8 mouse cellular contexts compared by ENCODE assay signal in genomic region chr14:55093927-55094326, GRCm38 (mm10). TPM values are rescaled to one million over a fixed set of nuclear protein-coding genes. Genes with fewer than 3 reads are reported as not detected.
A peak's percentile ranks its signal among the peaks of the same experiment; 100 is the strongest.
DNase-seq lines count a peak whose midpoint lies in the region; ATAC-seq and TF ChIP-seq lines count a peak whose summit lies in the region.

No protein-coding gene starts in this region.

- WGBS in kidney, postnatal 0 days = 46% methylated on average over 6 of the region's 6 CpGs
- 38% methylated on average over 6 of the region's 6 CpGs for WGBS in hindbrain, embryonic 15.5 days
- 37% methylated on average over 6 of the region's 6 CpGs for WGBS in midbrain, embryonic 14.5 days

- H3K4me2 ChIP-seq in kidney, postnatal 0 days (ENCODE audit: low read length) = peak overlapping the region; percentile 81
- H3K4me2 ChIP-seq in hindbrain, embryonic 15.5 days = peak overlapping the region; percentile 71; the same call in 1 of the 2 replicates
- peak overlapping the region; percentile 80 for H3K4me2 ChIP-seq in midbrain, embryonic 14.5 days (ENCODE audit: low read length)

- H3K9me3 ChIP-seq in kidney, postnatal 0 days (replicated peaks; ENCODE audit: low read length) = no peaks in the 10 kb centered on the region
- H3K9me3 ChIP-seq in hindbrain, embryonic 15.5 days = no peaks in the 10 kb centered on the region
- no peaks in the 10 kb centered on the region for H3K9me3 ChIP-seq in midbrain, embryonic 14.5 days (ENCODE audit: control insufficient read depth, low read length)

- no peaks in the 10 kb centered on the region; the same call in 1 of the 2 replicates for H3K36me3 ChIP-seq in kidney, postnatal 0 days (ENCODE audit: insufficient read depth, low read length)
- H3K36me3 ChIP-seq in hindbrain, embryonic 15.5 days = no peaks in the 10 kb centered on the region; the same call in 1 of the 2 replicates
- H3K36me3 ChIP-seq in midbrain, embryonic 14.5 days (ENCODE audit: control insufficient read depth, insufficient read depth, low read length) = peaks cover 5% of the 10 kb centered on the region; the same call in 1 of the 2 replicates

- no peak overlapping the region for H3K27ac ChIP-seq in kidney, postnatal 0 days
- H3K27ac ChIP-seq in hindbrain, embryonic 15.5 days (replicated peaks) = peak overlapping the region; percentile 96
- peak overlapping the region; percentile 96 for H3K27ac ChIP-seq in midbrain, embryonic 14.5 days (replicated peaks; ENCODE audit: low read depth, low read length)

- no peak for ATAC-seq in kidney, postnatal 0 days (replicated peaks; ENCODE audit: low FRiP score, low read depth)
- ATAC-seq in hindbrain, embryonic 15.5 days (ENCODE audit: low FRiP score, low read depth) = no peak
- ATAC-seq in midbrain, embryonic 14.5 days (ENCODE audit: low FRiP score, low TSS enrichment) = no peak

- H3K27me3 ChIP-seq in kidney, postnatal 0 days (ENCODE audit: insufficient read depth, low read length) = no peaks in the 10 kb centered on the region
- H3K27me3 ChIP-seq in hindbrain, embryonic 15.5 days = no peaks in the 10 kb centered on the region
- H3K27me3 ChIP-seq in midbrain, embryonic 14.5 days (ENCODE audit: control insufficient read depth, insufficient read depth, low read length) = no peaks in the 10 kb centered on the region

- peaks cover 20% of the 10 kb centered on the region for H3K4me1 ChIP-seq in kidney, postnatal 0 days (replicated peaks; ENCODE audit: insufficient read depth, low read length)
- peaks cover 64% of the 10 kb centered on the region for H3K4me1 ChIP-seq in hindbrain, embryonic 15.5 days (replicated peaks)
- peaks cover 42% of the 10 kb centered on the region for H3K4me1 ChIP-seq in midbrain, embryonic 14.5 days (ENCODE audit: control insufficient read depth, insufficient read depth, low read length)

- no peak overlapping the region for H3K4me3 ChIP-seq in kidney, postnatal 0 days (replicated peaks; ENCODE audit: low read depth, low read length)
- no peak overlapping the region for H3K4me3 ChIP-seq in hindbrain, embryonic 15.5 days
- no peak overlapping the region for H3K4me3 ChIP-seq in midbrain, embryonic 14.5 days (replicated peaks; ENCODE audit: low read depth, low read length)

- no peak for DNase-seq in kidney, postnatal 0 days (ENCODE audit: low spot score)
- DNase-seq in kidney, adult 18-20 months = no peak
- DNase-seq in MEL-GATA-1-ER (ENCODE audit: extremely low read depth, low read depth) (peak; percentile 39), MN1 (ENCODE audit: low spot score) (no peak)
- no peak for DNase-seq in midbrain, embryonic 14.5 days
- DNase-seq in layer of hippocampus, postnatal 25 days (ENCODE audit: extremely low spot score in 1 of 2, low spot score in 1 of 2) = no peak
- DNase-seq in thymus, adult 18-20 months = no peak

- H3K9ac ChIP-seq in kidney, postnatal 0 days (ENCODE audit: low read depth, low read length) = no peak overlapping the region
- H3K9ac ChIP-seq in hindbrain, embryonic 15.5 days = no peak overlapping the region
- H3K9ac ChIP-seq in midbrain, embryonic 14.5 days (replicated peaks; ENCODE audit: low read length) = no peak overlapping the region

- peak; percentile 24; the same call in 1 of the 2 replicates for TF ChIP-seq CTCF in kidney, postnatal 0 days (IDR thresholded peaks at IDR 0.05; ENCODE audit: low read depth)

RNA-seq across cellular contexts. Expression of gene Thtpa, which starts 0.7 kb away (rescaled TPM):
- 20.8 and 21.6 TPM in 2 replicates for polyA plus RNA-seq in kidney, postnatal 0 days (2015; fragmentation: Nextera tagmentation; extraction: Ambion mirVana)
- polyA plus RNA-seq in hindbrain, embryonic 15.5 days (2015; fragmentation: Nextera tagmentation; extraction: Ambion mirVana) = 29.4 and 32.6 TPM in 2 replicates
- polyA plus RNA-seq in midbrain, embryonic 14.5 days (2014; fragmentation: Nextera tagmentation; extraction: Ambion mirVana) = 27.9 and 33.7 TPM in 2 replicates
- total RNA-seq in layer of hippocampus, postnatal 25 days (2021) = 10 to 100 TPM; 21.9 to 22.9 TPM

RNA-seq across cellular contexts. Expression of gene Zfhx2, which starts 1.8 kb away (rescaled TPM):
- polyA plus RNA-seq in kidney, postnatal 0 days (2015; fragmentation: Nextera tagmentation; extraction: Ambion mirVana) = 2.0 and 2.4 TPM in 2 replicates
- 24.0 and 24.9 TPM in 2 replicates for polyA plus RNA-seq in hindbrain, embryonic 15.5 days (2015; fragmentation: Nextera tagmentation; extraction: Ambion mirVana)
- 24.9 and 28.4 TPM in 2 replicates for polyA plus RNA-seq in midbrain, embryonic 14.5 days (2014; fragmentation: Nextera tagmentation; extraction: Ambion mirVana)
- 10 to 100 TPM; 37.8 to 63.0 TPM for total RNA-seq in layer of hippocampus, postnatal 25 days (2021)

RNA-seq across cellular contexts. Expression of gene Ap1g2, which starts 12.5 kb away (rescaled TPM):
- 15.8 and 16.8 TPM in 2 replicates for polyA plus RNA-seq in kidney, postnatal 0 days (2015; fragmentation: Nextera tagmentation; extraction: Ambion mirVana)
- 7.3 and 7.9 TPM in 2 replicates for polyA plus RNA-seq in hindbrain, embryonic 15.5 days (2015; fragmentation: Nextera tagmentation; extraction: Ambion mirVana)
- 6.8 and 7.6 TPM in 2 replicates for polyA plus RNA-seq in midbrain, embryonic 14.5 days (2014; fragmentation: Nextera tagmentation; extraction: Ambion mirVana)
- 10 to 100 TPM; 15.7 to 19.4 TPM for total RNA-seq in layer of hippocampus, postnatal 25 days (2021)

RNA-seq across cellular contexts. Expression of gene Jph4, which starts 22.8 kb away (rescaled TPM):
- polyA plus RNA-seq in kidney, postnatal 0 days (2015; fragmentation: Nextera tagmentation; extraction: Ambion mirVana) = 0.30 and 0.34 TPM in 2 replicates
- polyA plus RNA-seq in hindbrain, embryonic 15.5 days (2015; fragmentation: Nextera tagmentation; extraction: Ambion mirVana) = 33.6 and 40.7 TPM in 2 replicates
- polyA plus RNA-seq in midbrain, embryonic 14.5 days (2014; fragmentation: Nextera tagmentation; extraction: Ambion mirVana) = 31.1 and 38.9 TPM in 2 replicates
- total RNA-seq in layer of hippocampus, postnatal 25 days (2021) = 100 to 1,000 TPM; 422 to 463 TPM
